Mouse (Mus musculus) stomach, postnatal 0 days (tissue): ENCODE data around the gene Inhba. TPM values are rescaled to one million over a fixed set of nuclear protein-coding genes. Genes with fewer than 3 reads are reported as not detected.

Experiments
- ATAC-seq: fragments of 200-750 bp; cut with Nextera tagmentation; 2 replicates; pipeline ENCODE4 v1.8.0; 2017; ENCODE audit not compliant: low FRiP score, low TSS enrichment
- DNase-seq: peaks from one replicate; pipeline ENCODE4 v3.0.0-alpha.2; 2016; ENCODE audit warnings: low spot score
- H3K27ac ChIP-seq: fragments of 300-500 bp; sonication (generic); replicated peaks from 2 replicates; pipeline ENCODE4 v1.5.1; 2014; ENCODE audit warnings: mild to moderate bottlenecking, control low read depth
- H3K27me3 ChIP-seq: fragments of 300-500 bp; sonication (generic); 2 replicates; pipeline ENCODE4 v1.6.1; 2014; ENCODE audit warnings: low read length; ENCODE audit not compliant: control insufficient read depth, insufficient read depth
- H3K36me3 ChIP-seq: fragments of 300-500 bp; sonication (generic); 2 replicates; pipeline ENCODE4 v1.6.1; 2014; ENCODE audit warnings: low read length, mixed read lengths; ENCODE audit not compliant: control insufficient read depth, insufficient read depth
- H3K4me1 ChIP-seq: fragments of 300-500 bp; sonication (generic); replicated peaks from 2 replicates; pipeline ENCODE4 v1.6.1; 2014; ENCODE audit warnings: antibody characterized with exemption; ENCODE audit not compliant: control insufficient read depth, insufficient read depth
- H3K4me2 ChIP-seq: fragments of 300-500 bp; sonication (generic); replicated peaks from 2 replicates; pipeline ENCODE4 v1.6.1; 2014; ENCODE audit warnings: low read depth, mild to moderate bottlenecking, control low read depth, moderate library complexity
- H3K4me3 ChIP-seq: fragments of 300-500 bp; sonication (generic); 2 replicates; pipeline ENCODE4 v1.5.1; 2014; ENCODE audit warnings: low read depth, low read length, control low read depth
- H3K9ac ChIP-seq: fragments of 300-500 bp; sonication (generic); 2 replicates; pipeline ENCODE4 v1.6.1; 2014; ENCODE audit warnings: mild to moderate bottlenecking, low read length, control low read depth, mixed read lengths
- H3K9me3 ChIP-seq: fragments of 300-500 bp; sonication (generic); 2 replicates; pipeline ENCODE4 v1.6.1; 2016; ENCODE audit warnings: low read length; ENCODE audit not compliant: control insufficient read depth
- CTCF ChIP-seq: IDR thresholded peaks from 2 replicates; pipeline ENCODE4 v1.5.1; 2016; ENCODE audit warnings: antibody characterized with exemption, low read depth, mild to moderate bottlenecking, moderate library complexity
- EP300 ChIP-seq: optimal IDR thresholded peaks from 2 replicates; pipeline ENCODE3; 2016; ENCODE audit warnings: antibody characterized with exemption
- WGBS: fragments of 180-500 bp; shearing (Covaris S2); extraction: QIAGEN DNeasy Blood & Tissue Kit; methylation state at CpG from one replicate; pipeline ENCODE4 v1.1.7; 2014; 5-methylcytosine and 5-hydroxymethylcytosine counted together
- polyA plus RNA-seq: library from polyadenylated mRNA; unstranded; fragments of >200 nt; fragmentation: Nextera tagmentation; extraction: Ambion mirVana; gene quantifications from 2 replicates; pipeline ENCODE4 v1.2.1, GENCODE M21; 2015

Gene Inhba
- polyA plus RNA-seq = 3.1 and 3.2 TPM in 2 replicates

- peak; percentile 68 for DNase-seq
- TF ChIP-seq CTCF (no peak), EP300 (no peak)
- 12% methylated on average over 31 of the region's 31 CpGs for WGBS
- peak within 1 kb of the TSS; percentile 51 for H3K9ac ChIP-seq
- peak within 1 kb of the TSS; percentile 53 for H3K4me3 ChIP-seq
- H3K36me3 ChIP-seq = no peaks in the 10 kb centered on the region
- no peaks in the 10 kb centered on the region for H3K9me3 ChIP-seq
- H3K27me3 ChIP-seq = no peaks in the 10 kb centered on the region
- peak within 1 kb of the TSS; percentile 87 for H3K4me2 ChIP-seq
- peak; percentile 50 for ATAC-seq
- peak within 1 kb of the TSS; percentile 24; the same call in 1 of the 2 replicates for H3K27ac ChIP-seq
- H3K4me1 ChIP-seq = no peaks in the 10 kb centered on the region
Observed at GRCm38 (mm10) chr13:16011372-16012242, at the start of gene Inhba. Gene Inhba, plus strand, starts transcription at chr13:16011851.

- H3K36me3 ChIP-seq = no peaks in the 10 kb centered on the region
- ATAC-seq (no peak), DNase-seq (no peak)
- no peak overlapping the region for H3K9ac ChIP-seq
- H3K27me3 ChIP-seq = no peaks in the 10 kb centered on the region
- H3K27ac ChIP-seq = no peak overlapping the region
- H3K9me3 ChIP-seq = no peaks in the 10 kb centered on the region
- WGBS = 88% methylated on average over 1 of the region's 1 CpGs
- H3K4me3 ChIP-seq = no peak overlapping the region
- no peaks in the 10 kb centered on the region for H3K4me1 ChIP-seq
- H3K4me2 ChIP-seq = no peak overlapping the region
- no peak for TF ChIP-seq EP300
- TF ChIP-seq CTCF = no peak
Observed at GRCm38 (mm10) chr13:15976584-15976983, 35.1 kb upstream of the Inhba start.

GRCm38 (mm10) chr13:15979551-15979950 lies 32.1 kb upstream of the Inhba start:
- H3K27ac ChIP-seq = no peak overlapping the region
- ATAC-seq (no peak), DNase-seq (no peak)
- H3K9ac ChIP-seq = no peak overlapping the region
- H3K4me1 ChIP-seq = no peaks in the 10 kb centered on the region
- TF ChIP-seq EP300 (no peak), CTCF (no peak)
- H3K9me3 ChIP-seq = no peaks in the 10 kb centered on the region
- H3K4me3 ChIP-seq = no peak overlapping the region
- H3K36me3 ChIP-seq = no peaks in the 10 kb centered on the region
- H3K27me3 ChIP-seq = no peaks in the 10 kb centered on the region
- no peak overlapping the region for H3K4me2 ChIP-seq
- 80% methylated on average over 3 of the region's 3 CpGs for WGBS

GRCm38 (mm10) chr13:15982041-15982440 lies 29.6 kb upstream of the Inhba start:
- WGBS = 56% methylated on average over 3 of the region's 3 CpGs
- TF ChIP-seq EP300 (no peak), CTCF (no peak)

GRCm38 (mm10) chr13:15985761-15986160 lies 25.9 kb upstream of the Inhba start:
- no peaks in the 10 kb centered on the region for H3K36me3 ChIP-seq
- ATAC-seq = no peak
- H3K9me3 ChIP-seq = no peaks in the 10 kb centered on the region
- WGBS = 64% methylated on average over 2 of the region's 2 CpGs
- no peak overlapping the region for H3K4me2 ChIP-seq
- TF ChIP-seq CTCF = peak; percentile 73
- TF ChIP-seq EP300 = no peak
- no peaks in the 10 kb centered on the region for H3K27me3 ChIP-seq
- H3K27ac ChIP-seq = no peak overlapping the region
- H3K4me1 ChIP-seq = no peaks in the 10 kb centered on the region
- H3K9ac ChIP-seq = no peak overlapping the region
- no peak for DNase-seq
- H3K4me3 ChIP-seq = no peak overlapping the region

More at GRCm38 (mm10) chr13:15982041-15982440, 29.6 kb upstream of the Inhba start:
- no peak overlapping the region for H3K4me2 ChIP-seq
- ATAC-seq (no peak), DNase-seq (no peak)
- H3K9me3 ChIP-seq = no peaks in the 10 kb centered on the region
- no peaks in the 10 kb centered on the region for H3K36me3 ChIP-seq
- no peak overlapping the region for H3K4me3 ChIP-seq
- no peak overlapping the region for H3K9ac ChIP-seq
- no peaks in the 10 kb centered on the region for H3K4me1 ChIP-seq
- H3K27me3 ChIP-seq = no peaks in the 10 kb centered on the region
- H3K27ac ChIP-seq = no peak overlapping the region

- no peak for TF ChIP-seq CTCF
- TF ChIP-seq EP300 = no peak
- no peak for DNase-seq
- WGBS = 87% methylated on average over 4 of the region's 4 CpGs
- H3K9ac ChIP-seq = no peak overlapping the region
- ATAC-seq = no peak
- H3K4me2 ChIP-seq = no peak overlapping the region
- H3K9me3 ChIP-seq = no peaks in the 10 kb centered on the region
- H3K4me3 ChIP-seq = no peak overlapping the region
- H3K36me3 ChIP-seq = no peaks in the 10 kb centered on the region
- H3K27ac ChIP-seq = no peak overlapping the region
- no peaks in the 10 kb centered on the region for H3K4me1 ChIP-seq
- no peaks in the 10 kb centered on the region for H3K27me3 ChIP-seq
Observed at GRCm38 (mm10) chr13:15986172-15986571, 25.5 kb upstream of the Inhba start.
